Mouse (Mus musculus): ENCODE results near the gene Kcnh4. TPM values are rescaled to one million over a fixed set of nuclear protein-coding genes. Genes with fewer than 3 reads are reported as not detected.

Kcnh4 gene
- polyA plus RNA-seq, 1 experiment from 2014 or later = not detected

GRCm38 (mm10) chr11:100747114-100747513, 12.6 kb downstream of the Kcnh4 start:
- no peaks in the 10 kb centered on the region for H3K36me3 ChIP-seq
- no peaks in the 10 kb centered on the region for H3K9me3 ChIP-seq
- no peak for ATAC-seq (ENCODE audit: extremely low read depth, insufficient number of reproducible peaks, low FRiP score, low TSS enrichment)
- WGBS = 64% methylated on average over 5 of the region's 5 CpGs
- H3K27me3 ChIP-seq (replicated peaks) = peaks cover 80% of the 10 kb centered on the region
- H3K9ac ChIP-seq = no peak overlapping the region
- no peaks in the 10 kb centered on the region for H3K4me1 ChIP-seq
- no peak overlapping the region for H3K27ac ChIP-seq (replicated peaks)
- no peak overlapping the region for H3K4me3 ChIP-seq
- no peak overlapping the region for H3K4me2 ChIP-seq

GRCm38 (mm10) chr11:100746546-100746945, 13.2 kb downstream of the Kcnh4 start:
- no peak overlapping the region for H3K4me2 ChIP-seq
- ATAC-seq (ENCODE audit: extremely low read depth, insufficient number of reproducible peaks, low FRiP score, low TSS enrichment) = no peak
- H3K4me3 ChIP-seq = no peak overlapping the region
- 79% methylated on average over 10 of the region's 10 CpGs for whole genome bisulfite sequencing
- H3K27me3 ChIP-seq (replicated peaks) = peaks cover 74% of the 10 kb centered on the region
- H3K9ac ChIP-seq = no peak overlapping the region
- no peaks in the 10 kb centered on the region for H3K4me1 ChIP-seq
- H3K27ac ChIP-seq (replicated peaks) = no peak overlapping the region
- H3K9me3 ChIP-seq = no peaks in the 10 kb centered on the region
- no peaks in the 10 kb centered on the region for H3K36me3 ChIP-seq

- H3K27me3 ChIP-seq (replicated peaks) = peaks cover 73% of the 10 kb centered on the region
- H3K4me2 ChIP-seq = no peak overlapping the region
- no peak overlapping the region for H3K27ac ChIP-seq (replicated peaks)
- H3K4me1 ChIP-seq = no peaks in the 10 kb centered on the region
- H3K9ac ChIP-seq = no peak overlapping the region
- ATAC-seq (ENCODE audit: extremely low read depth, insufficient number of reproducible peaks, low FRiP score, low TSS enrichment) = no peak
- H3K36me3 ChIP-seq = no peaks in the 10 kb centered on the region
- no peak overlapping the region for H3K4me3 ChIP-seq
- H3K9me3 ChIP-seq = no peaks in the 10 kb centered on the region
- WGBS = 16% methylated on average over 6 of the region's 6 CpGs
Observed at GRCm38 (mm10) chr11:100745085-100745484, 14.7 kb downstream of the Kcnh4 start.

- H3K4me3 ChIP-seq = no peak overlapping the region
- H3K9me3 ChIP-seq = no peaks in the 10 kb centered on the region
- ATAC-seq (ENCODE audit: extremely low read depth, insufficient number of reproducible peaks, low FRiP score, low TSS enrichment) = no peak
- peaks cover 15% of the 10 kb centered on the region for H3K4me1 ChIP-seq
- H3K9ac ChIP-seq = no peak overlapping the region
- 58% methylated on average over 6 of the region's 6 CpGs for WGBS
- no peak overlapping the region for H3K27ac ChIP-seq (replicated peaks)
- H3K36me3 ChIP-seq = no peaks in the 10 kb centered on the region
- peaks cover 41% of the 10 kb centered on the region for H3K27me3 ChIP-seq (replicated peaks)
- no peak overlapping the region for H3K4me2 ChIP-seq
Observed at GRCm38 (mm10) chr11:100741348-100741747, 18.4 kb downstream of the Kcnh4 start.

- Histone ChIP-seq H3K36me3 (no peaks in the 10 kb centered on the region), H3K9ac (peak overlapping the region; percentile 84), H3K27ac (replicated peaks) (peak overlapping the region; percentile 83), H3K9me3 (no peaks in the 10 kb centered on the region), H3K4me3 (peak overlapping the region; percentile 87), H3K27me3 (replicated peaks) (peaks cover 23% of the 10 kb centered on the region), H3K4me2 (peak overlapping the region; percentile 81), H3K4me1 (peaks cover 27% of the 10 kb centered on the region)
- no peak for ATAC-seq (ENCODE audit: extremely low read depth, insufficient number of reproducible peaks, low FRiP score, low TSS enrichment)
- WGBS = 17% methylated on average over 5 of the region's 5 CpGs
Observed at GRCm38 (mm10) chr11:100738749-100739148, 21.0 kb downstream of the Kcnh4 start.

- peak within 1 kb of the TSS; percentile 87 for H3K4me3 ChIP-seq
- H3K9me3 ChIP-seq = no peaks in the 10 kb centered on the region
- peaks cover 2% of the 10 kb centered on the region for H3K36me3 ChIP-seq
- ATAC-seq (ENCODE audit: extremely low read depth, insufficient number of reproducible peaks, low FRiP score, low TSS enrichment) = peak; percentile 99
- peak within 1 kb of the TSS; percentile 83 for H3K27ac ChIP-seq (replicated peaks)
- H3K27me3 ChIP-seq (replicated peaks) = peaks cover 23% of the 10 kb centered on the region
- H3K4me2 ChIP-seq = peak within 1 kb of the TSS; percentile 81
- peaks cover 27% of the 10 kb centered on the region for H3K4me1 ChIP-seq
- H3K9ac ChIP-seq = peak within 1 kb of the TSS; percentile 95
- under 1% methylated on average over 39 of the region's 39 CpGs for WGBS
Observed at GRCm38 (mm10) chr11:100738066-100738604, 21.6 kb downstream of the Kcnh4 start, which contains the start of gene Rab5c. Rab5c (minus strand) TSS chr11:100738215.

- no peak for ATAC-seq (ENCODE audit: extremely low read depth, insufficient number of reproducible peaks, low FRiP score, low TSS enrichment)
- Histone ChIP-seq H3K4me1 (peaks cover 27% of the 10 kb centered on the region), H3K4me2 (peak overlapping the region; percentile 81), H3K27ac (replicated peaks) (peak overlapping the region; percentile 74), H3K9me3 (no peaks in the 10 kb centered on the region), H3K4me3 (peak overlapping the region; percentile 87), H3K36me3 (peaks cover 11% of the 10 kb centered on the region), H3K9ac (peak overlapping the region; percentile 95), H3K27me3 (replicated peaks) (peaks cover 18% of the 10 kb centered on the region)
- WGBS = under 1% methylated on average over 13 of the region's 13 CpGs
Observed at GRCm38 (mm10) chr11:100737105-100737733, 22.5 kb downstream of the Kcnh4 start.

- no peak for ATAC-seq (ENCODE audit: extremely low read depth, insufficient number of reproducible peaks, low FRiP score, low TSS enrichment)
- H3K4me2 ChIP-seq = peak overlapping the region; percentile 81
- peak overlapping the region; percentile 87 for H3K4me3 ChIP-seq
- peaks cover 16% of the 10 kb centered on the region for H3K36me3 ChIP-seq
- WGBS = 60% methylated on average over 4 of the region's 4 CpGs
- H3K27ac ChIP-seq (replicated peaks) = peak overlapping the region; percentile 74; the same call in 1 of the 2 replicates
- peak overlapping the region; percentile 95 for H3K9ac ChIP-seq
- H3K27me3 ChIP-seq (replicated peaks) = peaks cover 18% of the 10 kb centered on the region
- H3K9me3 ChIP-seq = no peaks in the 10 kb centered on the region
- peaks cover 27% of the 10 kb centered on the region for H3K4me1 ChIP-seq
Observed at GRCm38 (mm10) chr11:100736746-100737080, 23.0 kb downstream of the Kcnh4 start.

GRCm38 (mm10) chr11:100735954-100736745, 23.6 kb downstream of the Kcnh4 start:
- peaks cover 14% of the 10 kb centered on the region for H3K27me3 ChIP-seq (replicated peaks)
- H3K4me3 ChIP-seq = peak overlapping the region; percentile 87
- peaks cover 27% of the 10 kb centered on the region for H3K4me1 ChIP-seq
- no peaks in the 10 kb centered on the region for H3K9me3 ChIP-seq
- peak overlapping the region; percentile 81 for H3K4me2 ChIP-seq
- H3K36me3 ChIP-seq = peaks cover 18% of the 10 kb centered on the region
- peak overlapping the region; percentile 95 for H3K9ac ChIP-seq
- H3K27ac ChIP-seq (replicated peaks) = peak overlapping the region; percentile 74
- ATAC-seq (ENCODE audit: extremely low read depth, insufficient number of reproducible peaks, low FRiP score, low TSS enrichment) = no peak
- WGBS = 60% methylated on average over 14 of the region's 14 CpGs

GRCm38 (mm10) chr11:100735134-100735865, 24.4 kb downstream of the Kcnh4 start:
- 88% methylated on average over 9 of the region's 9 CpGs for WGBS
- no peak for ATAC-seq (ENCODE audit: extremely low read depth, insufficient number of reproducible peaks, low FRiP score, low TSS enrichment)
- no peak overlapping the region; the same call in 1 of the 2 replicates for H3K27ac ChIP-seq (replicated peaks)
- no peaks in the 10 kb centered on the region for H3K9me3 ChIP-seq
- peak overlapping the region; percentile 87 for H3K4me3 ChIP-seq
- peaks cover 27% of the 10 kb centered on the region for H3K4me1 ChIP-seq
- H3K4me2 ChIP-seq = peak overlapping the region; percentile 81
- H3K36me3 ChIP-seq = peaks cover 18% of the 10 kb centered on the region
- peaks cover 8% of the 10 kb centered on the region for H3K27me3 ChIP-seq (replicated peaks)
- peak overlapping the region; percentile 95 for H3K9ac ChIP-seq

Data from heart, embryonic 13.5 days (tissue).